Mouse (Mus musculus) forebrain, postnatal 0 days (tissue): ENCODE data around the gene Pdzd2. TPM values are rescaled to one million over a fixed set of nuclear protein-coding genes. Genes with fewer than 3 reads are reported as not detected.

ENCODE experiments used
- ATAC-seq: fragments of 200-750 bp; cut with Nextera tagmentation; 2 replicates; pipeline ENCODE4 v1.8.0; 2017; ENCODE audit warnings: mild to moderate bottlenecking, moderate library complexity
- DNase-seq: peaks from one replicate; pipeline ENCODE4 v3.0.0-alpha.2; 2015
- H3K27ac ChIP-seq: fragments of 300-500 bp; sonication (generic); 2 replicates; pipeline ENCODE4 v1.5.1; 2014; ENCODE audit warnings: low read depth, mild to moderate bottlenecking, antibody characterized with exemption, low read length, moderate library complexity, mixed read lengths
- H3K27me3 ChIP-seq: fragments of 300-500 bp; sonication (generic); 2 replicates; pipeline ENCODE4 v1.6.1; 2014; ENCODE audit warnings: mild to moderate bottlenecking, low read length, mixed read lengths; ENCODE audit not compliant: insufficient read depth
- H3K36me3 ChIP-seq: fragments of 300-500 bp; sonication (generic); 2 replicates; pipeline ENCODE4 v1.6.1; 2014; ENCODE audit warnings: mild to moderate bottlenecking, moderate library complexity; ENCODE audit not compliant: insufficient read depth
- H3K4me1 ChIP-seq: fragments of 300-500 bp; sonication (generic); 2 replicates; pipeline ENCODE4 v1.6.1; 2014; ENCODE audit warnings: antibody characterized with exemption; ENCODE audit not compliant: insufficient read depth
- H3K4me2 ChIP-seq: fragments of 300-500 bp; sonication (generic); 2 replicates; pipeline ENCODE4 v1.6.1; 2014; ENCODE audit warnings: low read depth, mild to moderate bottlenecking, moderate library complexity
- H3K4me3 ChIP-seq: fragments of 300-500 bp; sonication (generic); 2 replicates; pipeline ENCODE4 v1.5.1; 2014; ENCODE audit warnings: low read depth, low read length, mixed read lengths
- H3K9ac ChIP-seq: fragments of 300-500 bp; sonication (generic); 2 replicates; pipeline ENCODE4 v1.6.1; 2014; ENCODE audit warnings: mild to moderate bottlenecking
- H3K9me3 ChIP-seq: fragments of 300-500 bp; sonication (generic); 2 replicates; pipeline ENCODE4 v1.6.1; 2016; ENCODE audit warnings: low read length
- CTCF ChIP-seq: sonication (generic); IDR thresholded peaks from 2 replicates; pipeline ENCODE4 v1.5.1; 2016; ENCODE audit warnings: antibody characterized with exemption, control low read depth, low read depth
- WGBS: fragments of 180-500 bp; shearing (Covaris S2); extraction: QIAGEN DNeasy Blood & Tissue Kit; methylation state at CpG from one replicate; pipeline ENCODE4 v1.1.7; 2014; 5-methylcytosine and 5-hydroxymethylcytosine counted together
- polyA plus RNA-seq: library from polyadenylated mRNA; unstranded; fragments of >200 nt; fragmentation: Nextera tagmentation; extraction: Ambion mirVana; gene quantifications from 2 replicates; pipeline ENCODE4 v1.2.1, GENCODE M21; 2015
- total RNA-seq: library from RNA; depleted of rRNA; stranded (reverse); fragments of >200 nt; gene quantifications from 2 replicates; pipeline ENCODE4 v1.2.3, GENCODE M21; 2014

Pdzd2 gene
- total and polyA plus RNA-seq, 2 experiments from 2014 or later: 9.4 to 18.9 TPM

GRCm38 (mm10) chr15:12696889-12697288 lies 42.8 kb downstream of the Pdzd2 start:
- no peak for TF ChIP-seq CTCF
- H3K27ac ChIP-seq: no peak overlapping the region
- H3K4me2 ChIP-seq: no peak overlapping the region
- no peaks in the 10 kb centered on the region for H3K27me3 ChIP-seq
- no peak for DNase-seq
- no peak overlapping the region for H3K9ac ChIP-seq
- no peaks in the 10 kb centered on the region for H3K9me3 ChIP-seq
- ATAC-seq: no peak
- no peaks in the 10 kb centered on the region for H3K4me1 ChIP-seq
- 19% methylated on average over 8 of the region's 8 CpGs for WGBS
- H3K36me3 ChIP-seq: no peaks in the 10 kb centered on the region
- no peak overlapping the region for H3K4me3 ChIP-seq

GRCm38 (mm10) chr15:12689716-12690381 lies 49.9 kb downstream of the Pdzd2 start:
- no peak for DNase-seq
- Histone ChIP-seq H3K4me3 (no peak overlapping the region), H3K4me1 (no peaks in the 10 kb centered on the region), H3K9me3 (no peaks in the 10 kb centered on the region), H3K27me3 (no peaks in the 10 kb centered on the region), H3K36me3 (no peaks in the 10 kb centered on the region), H3K9ac (no peak overlapping the region), H3K4me2 (no peak overlapping the region), H3K27ac (no peak overlapping the region)
- 86% methylated on average over 7 of the region's 7 CpGs for WGBS
- peak; percentile 63 for ATAC-seq
- no peak; the same call in 1 of the 2 replicates for TF ChIP-seq CTCF

GRCm38 (mm10) chr15:12682549-12682948 lies 57.2 kb downstream of the Pdzd2 start:
- Histone ChIP-seq H3K36me3 (no peaks in the 10 kb centered on the region), H3K9ac (no peak overlapping the region), H3K4me1 (0 out of 2 replicates have a peak, but pooled peaks cover 2% of the 10 kb centered on the region), H3K4me2 (no peak overlapping the region), H3K9me3 (no peaks in the 10 kb centered on the region), H3K4me3 (no peak overlapping the region), H3K27ac (no peak overlapping the region), H3K27me3 (no peaks in the 10 kb centered on the region)
- 43% methylated on average over 9 of the region's 9 CpGs for WGBS
- ATAC-seq (no peak), DNase-seq (no peak)
- TF ChIP-seq CTCF: no peak

- DNase-seq: no peak
- H3K4me3 ChIP-seq: no peak overlapping the region
- no peaks in the 10 kb centered on the region for H3K9me3 ChIP-seq
- 0 out of 2 replicates have a peak, but pooled peaks cover 2% of the 10 kb centered on the region for H3K4me1 ChIP-seq
- H3K9ac ChIP-seq: no peak overlapping the region
- ATAC-seq: no peak
- no peak overlapping the region for H3K27ac ChIP-seq
- no peak overlapping the region for H3K4me2 ChIP-seq
- WGBS: 88% methylated on average over 2 of the region's 2 CpGs
- H3K36me3 ChIP-seq: no peaks in the 10 kb centered on the region
- no peaks in the 10 kb centered on the region for H3K27me3 ChIP-seq
- no peak for TF ChIP-seq CTCF
Observed at GRCm38 (mm10) chr15:12681891-12682290, 57.8 kb downstream of the Pdzd2 start.

- no peak overlapping the region for H3K27ac ChIP-seq
- H3K36me3 ChIP-seq: no peaks in the 10 kb centered on the region
- DNase-seq: peak; percentile 40
- no peak overlapping the region for H3K4me3 ChIP-seq
- H3K9ac ChIP-seq: no peak overlapping the region
- no peak overlapping the region for H3K4me2 ChIP-seq
- WGBS: 60% methylated on average over 7 of the region's 7 CpGs
- no peaks in the 10 kb centered on the region for H3K27me3 ChIP-seq
- no peaks in the 10 kb centered on the region for H3K9me3 ChIP-seq
- peak; percentile 88 for ATAC-seq
- H3K4me1 ChIP-seq: 0 out of 2 replicates have a peak, but pooled peaks cover 2% of the 10 kb centered on the region
- TF ChIP-seq CTCF: no peak
Observed at GRCm38 (mm10) chr15:12680750-12681149, 59.0 kb downstream of the Pdzd2 start.

- no peak for TF ChIP-seq CTCF
- WGBS: 70% methylated on average over 6 of the region's 6 CpGs
- no peaks in the 10 kb centered on the region for H3K27me3 ChIP-seq
- ATAC-seq (no peak), DNase-seq (no peak)
- H3K9me3 ChIP-seq: no peaks in the 10 kb centered on the region
- 0 out of 2 replicates have a peak, but pooled peaks cover 2% of the 10 kb centered on the region for H3K4me1 ChIP-seq
- H3K27ac ChIP-seq: no peak overlapping the region
- no peaks in the 10 kb centered on the region for H3K36me3 ChIP-seq
- no peak overlapping the region for H3K9ac ChIP-seq
- H3K4me3 ChIP-seq: no peak overlapping the region
- H3K4me2 ChIP-seq: no peak overlapping the region
Observed at GRCm38 (mm10) chr15:12679996-12680395, 59.7 kb downstream of the Pdzd2 start.

- H3K9ac ChIP-seq: no peak overlapping the region
- no peak overlapping the region for H3K27ac ChIP-seq
- WGBS: 84% methylated on average over 2 of the region's 2 CpGs
- H3K4me2 ChIP-seq: no peak overlapping the region
- H3K4me1 ChIP-seq: 0 out of 2 replicates have a peak, but pooled peaks cover 2% of the 10 kb centered on the region
- DNase-seq (no peak), ATAC-seq (no peak)
- H3K4me3 ChIP-seq: no peak overlapping the region
- no peaks in the 10 kb centered on the region; the same call in 1 of the 2 replicates for H3K27me3 ChIP-seq
- TF ChIP-seq CTCF: no peak
- H3K9me3 ChIP-seq: no peaks in the 10 kb centered on the region
- H3K36me3 ChIP-seq: no peaks in the 10 kb centered on the region
Observed at GRCm38 (mm10) chr15:12678540-12679112, 61.1 kb downstream of the Pdzd2 start.
